Mouse (Mus musculus): Measurements from ENCODE around the gene Il1r2. TPM values are rescaled to one million over a fixed set of nuclear protein-coding genes. Genes with fewer than 3 reads are reported as not detected.

The Il1r2 gene
- polyA plus RNA-seq, 1 experiment = 0.10 TPM

- no peaks in the 10 kb centered on the region for H3K27me3 ChIP-seq (ENCODE audit: control insufficient read depth, insufficient read depth, insufficient read length)
- H3K4me2 ChIP-seq (ENCODE audit: low read depth) = peak overlapping the region; percentile 49
- H3K4me3 ChIP-seq = no peak overlapping the region
- H3K79me2 ChIP-seq (ENCODE audit: control insufficient read depth, insufficient read depth) = no peaks in the 10 kb centered on the region
- no peak overlapping the region for H3ac ChIP-seq (ENCODE audit: control insufficient read depth, insufficient read length)
- TF ChIP-seq MYOG (IDR thresholded peaks at IDR 0.05; ENCODE audit: control insufficient read depth in 1 of 3, insufficient read depth in 1 of 3, insufficient read length in 2 of 3, low read depth in 2 of 3) = no peak
- TF ChIP-seq SRF (IDR thresholded peaks at IDR 0.05; ENCODE audit: control insufficient read depth, insufficient read length, low read depth) = no peak
- TF ChIP-seq MAX (IDR thresholded peaks at IDR 0.05; ENCODE audit: low read depth) = no peak
- TF ChIP-seq TCF3 (IDR thresholded peaks at IDR 0.05; ENCODE audit: insufficient read length, low read depth) = no peak
- H3K36me3 ChIP-seq (ENCODE audit: control insufficient read depth, insufficient read depth) = no peaks in the 10 kb centered on the region
These were observed 40.0 kb upstream of the Il1r2 start for GRCm38 (mm10) chr1:40033743-40034420.

- Histone ChIP-seq H3K27me3 (ENCODE audit: control insufficient read depth, insufficient read depth, insufficient read length) (no peaks in the 10 kb centered on the region), H3K79me2 (ENCODE audit: control insufficient read depth, insufficient read depth) (no peaks in the 10 kb centered on the region), H3K36me3 (ENCODE audit: control insufficient read depth, insufficient read depth) (no peaks in the 10 kb centered on the region), H3K4me3 (no peak overlapping the region), H3K4me2 (ENCODE audit: low read depth) (no peak overlapping the region), H3ac (ENCODE audit: control insufficient read depth, insufficient read length) (no peak overlapping the region)
- TF ChIP-seq USF1 (IDR thresholded peaks at IDR 0.05; ENCODE audit: low read depth) (no peak), MYOD1 (IDR thresholded peaks at IDR 0.05; ENCODE audit: control insufficient read depth in 1 of 3, insufficient read length in 2 of 3, low read depth in 2 of 3) (no peak), REST (IDR thresholded peaks at IDR 0.05; ENCODE audit: insufficient read depth, insufficient read length) (no peak), TCF12 (IDR thresholded peaks at IDR 0.05; ENCODE audit: insufficient read depth, poor library complexity, severe bottlenecking) (no peak), E2F4 (IDR thresholded peaks at IDR 0.05; ENCODE audit: insufficient read depth) (no peak), MAX (IDR thresholded peaks at IDR 0.05; ENCODE audit: low read depth) (no peak), CEBPB (IDR thresholded peaks at IDR 0.05; ENCODE audit: insufficient read depth, poor library complexity, severe bottlenecking) (no peak), POLR2AphosphoS2 (IDR thresholded peaks at IDR 0.05; ENCODE audit: insufficient read length, low read depth) (no peak), TCF3 (IDR thresholded peaks at IDR 0.05; ENCODE audit: insufficient read length, low read depth) (no peak), POLR2A (IDR thresholded peaks at IDR 0.05; ENCODE audit: insufficient read length, low read depth) (no peak), SRF (IDR thresholded peaks at IDR 0.05; ENCODE audit: control insufficient read depth, insufficient read length, low read depth) (no peak), MYOG (IDR thresholded peaks at IDR 0.05; ENCODE audit: control insufficient read depth in 1 of 3, insufficient read depth in 1 of 3, insufficient read length in 2 of 3, low read depth in 2 of 3) (no peak)
These were observed 36.0 kb upstream of the Il1r2 start for GRCm38 (mm10) chr1:40037831-40038230.

- H3K4me2 ChIP-seq (ENCODE audit: low read depth) = no peak overlapping the region
- no peaks in the 10 kb centered on the region for H3K36me3 ChIP-seq (ENCODE audit: control insufficient read depth, insufficient read depth)
- TF ChIP-seq TCF12 (IDR thresholded peaks at IDR 0.05; ENCODE audit: insufficient read depth, poor library complexity, severe bottlenecking) (no peak), E2F4 (IDR thresholded peaks at IDR 0.05; ENCODE audit: insufficient read depth) (no peak), CEBPB (IDR thresholded peaks at IDR 0.05; ENCODE audit: insufficient read depth, poor library complexity, severe bottlenecking) (no peak), MYOD1 (IDR thresholded peaks at IDR 0.05; ENCODE audit: control insufficient read depth in 1 of 3, insufficient read length in 2 of 3, low read depth in 2 of 3) (no peak), POLR2AphosphoS2 (IDR thresholded peaks at IDR 0.05; ENCODE audit: insufficient read length, low read depth) (no peak), MYOG (IDR thresholded peaks at IDR 0.05; ENCODE audit: control insufficient read depth in 1 of 3, insufficient read depth in 1 of 3, insufficient read length in 2 of 3, low read depth in 2 of 3) (no peak), POLR2A (IDR thresholded peaks at IDR 0.05; ENCODE audit: insufficient read length, low read depth) (no peak), REST (IDR thresholded peaks at IDR 0.05; ENCODE audit: insufficient read depth, insufficient read length) (no peak), SRF (IDR thresholded peaks at IDR 0.05; ENCODE audit: control insufficient read depth, insufficient read length, low read depth) (no peak), USF1 (IDR thresholded peaks at IDR 0.05; ENCODE audit: low read depth) (no peak), MAX (IDR thresholded peaks at IDR 0.05; ENCODE audit: low read depth) (no peak), TCF3 (IDR thresholded peaks at IDR 0.05; ENCODE audit: insufficient read length, low read depth) (no peak)
These were observed 28.2 kb upstream of the Il1r2 start for GRCm38 (mm10) chr1:40045686-40046085.

GRCm38 (mm10) chr1:40046600-40046999 is 27.3 kb upstream of the Il1r2 start:
- H3K4me2 ChIP-seq (ENCODE audit: low read depth) = no peak overlapping the region
- H3K79me2 ChIP-seq (ENCODE audit: control insufficient read depth, insufficient read depth) = no peaks in the 10 kb centered on the region
- H3ac ChIP-seq (ENCODE audit: control insufficient read depth, insufficient read length) = no peak overlapping the region
- H3K36me3 ChIP-seq (ENCODE audit: control insufficient read depth, insufficient read depth) = no peaks in the 10 kb centered on the region
- no peak overlapping the region for H3K4me3 ChIP-seq
- TF ChIP-seq MAX (IDR thresholded peaks at IDR 0.05; ENCODE audit: low read depth) (no peak), CEBPB (IDR thresholded peaks at IDR 0.05; ENCODE audit: insufficient read depth, poor library complexity, severe bottlenecking) (no peak), REST (IDR thresholded peaks at IDR 0.05; ENCODE audit: insufficient read depth, insufficient read length) (no peak), POLR2A (IDR thresholded peaks at IDR 0.05; ENCODE audit: insufficient read length, low read depth) (no peak), MYOD1 (IDR thresholded peaks at IDR 0.05; ENCODE audit: control insufficient read depth in 1 of 3, insufficient read length in 2 of 3, low read depth in 2 of 3) (no peak), E2F4 (IDR thresholded peaks at IDR 0.05; ENCODE audit: insufficient read depth) (no peak)
- H3K27me3 ChIP-seq (ENCODE audit: control insufficient read depth, insufficient read depth, insufficient read length) = no peaks in the 10 kb centered on the region

More at GRCm38 (mm10) chr1:40045686-40046085, 28.2 kb upstream of the Il1r2 start:
- no peak overlapping the region for H3ac ChIP-seq (ENCODE audit: control insufficient read depth, insufficient read length)
- H3K27me3 ChIP-seq (ENCODE audit: control insufficient read depth, insufficient read depth, insufficient read length) = no peaks in the 10 kb centered on the region
- no peak overlapping the region for H3K4me3 ChIP-seq
- no peaks in the 10 kb centered on the region for H3K79me2 ChIP-seq (ENCODE audit: control insufficient read depth, insufficient read depth)

GRCm38 (mm10) chr1:40051157-40051556 is 22.7 kb upstream of the Il1r2 start:
- Histone ChIP-seq H3K79me2 (ENCODE audit: control insufficient read depth, insufficient read depth) (no peaks in the 10 kb centered on the region), H3ac (ENCODE audit: control insufficient read depth, insufficient read length) (no peak overlapping the region), H3K4me2 (ENCODE audit: low read depth) (no peak overlapping the region), H3K36me3 (ENCODE audit: control insufficient read depth, insufficient read depth) (no peaks in the 10 kb centered on the region), H3K4me3 (no peak overlapping the region), H3K27me3 (ENCODE audit: control insufficient read depth, insufficient read depth, insufficient read length) (no peaks in the 10 kb centered on the region)
- TF ChIP-seq MAX (IDR thresholded peaks at IDR 0.05; ENCODE audit: low read depth) = no peak
- peak in 2 of 3 experiments; percentile 4 to 25 for TF ChIP-seq MYOD1 (IDR thresholded peaks at IDR 0.05; ENCODE audit: control insufficient read depth in 1 of 3, insufficient read length in 2 of 3, low read depth in 2 of 3)
